Mouse (Mus musculus): Measurements from ENCODE around the gene Krt39. TPM values are rescaled to one million over a fixed set of nuclear protein-coding genes. Genes with fewer than 3 reads are reported as not detected.

Krt39 gene
- polyA plus RNA-seq, 1 experiment from 2014 or later, result not detected

GRCm38 (mm10) chr11:99494741-99495140 lies 26.4 kb downstream of the Krt39 start:
- Histone ChIP-seq H3K27me3 (ENCODE audit: insufficient read depth, poor library complexity, severe bottlenecking) (no peaks in the 10 kb centered on the region), H3K4me3 (no peak overlapping the region), H3K36me3 (no peaks in the 10 kb centered on the region), H3K27ac (no peak overlapping the region), H3K4me1 (peaks cover 6% of the 10 kb centered on the region), H3K9me3 (no peaks in the 10 kb centered on the region)
- no peak for DNase-seq (ENCODE audit: low spot score)
- WGBS, result 84% methylated on average over 4 of the region's 4 CpGs

DNA sequence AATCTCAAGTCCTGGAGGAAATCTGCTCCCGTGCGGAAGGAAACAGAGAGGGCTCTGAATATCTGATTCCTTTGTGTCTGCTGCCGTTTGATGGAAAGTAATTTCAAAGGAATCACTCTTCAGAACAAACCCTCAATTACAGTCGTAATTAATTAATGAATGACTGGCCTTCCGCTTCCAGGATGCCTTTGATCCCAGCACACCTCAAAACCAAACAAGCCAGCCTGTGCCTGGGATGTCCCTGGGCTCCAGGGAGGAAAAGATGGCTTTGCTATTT lies 27.6 kb downstream of the Krt39 start:
- WGBS, result 58% methylated on average over 5 of the region's 5 CpGs
- DNase-seq (ENCODE audit: low spot score), result no peak

GRCm38 (mm10) chr11:99492733-99493573 lies 28.2 kb downstream of the Krt39 start, which contains the start of gene Krt23:
Krt23 (minus strand) TSS chr11:99493137.
- WGBS, result 78% methylated on average over 22 of the region's 22 CpGs
- Histone ChIP-seq H3K27ac (no peak within 1 kb of the TSS), H3K9me3 (no peaks in the 10 kb centered on the region), H3K36me3 (no peaks in the 10 kb centered on the region), H3K27me3 (ENCODE audit: insufficient read depth, poor library complexity, severe bottlenecking) (no peaks in the 10 kb centered on the region), H3K4me1 (peaks cover 6% of the 10 kb centered on the region), H3K4me3 (no peak within 1 kb of the TSS)
- no peak for DNase-seq (ENCODE audit: low spot score)

More for the DNA sequence above, 27.6 kb downstream of the Krt39 start:
- Histone ChIP-seq H3K4me3 (no peak overlapping the region), H3K9me3 (no peaks in the 10 kb centered on the region), H3K36me3 (no peaks in the 10 kb centered on the region), H3K27ac (no peak overlapping the region), H3K27me3 (ENCODE audit: insufficient read depth, poor library complexity, severe bottlenecking) (no peaks in the 10 kb centered on the region), H3K4me1 (peaks cover 6% of the 10 kb centered on the region)

- peaks cover 6% of the 10 kb centered on the region for H3K4me1 ChIP-seq
- DNase-seq (ENCODE audit: low spot score), result no peak
- no peaks in the 10 kb centered on the region for H3K36me3 ChIP-seq
- no peaks in the 10 kb centered on the region for H3K27me3 ChIP-seq (ENCODE audit: insufficient read depth, poor library complexity, severe bottlenecking)
- 86% methylated on average over 8 of the region's 8 CpGs for WGBS
- H3K4me3 ChIP-seq, result no peak overlapping the region
- H3K9me3 ChIP-seq, result no peaks in the 10 kb centered on the region
- no peak overlapping the region for H3K27ac ChIP-seq
These were observed 30.1 kb downstream of the Krt39 start for GRCm38 (mm10) chr11:99491040-99491439.

- WGBS, result 56% methylated on average over 4 of the region's 4 CpGs
These were observed 30.5 kb downstream of the Krt39 start for GRCm38 (mm10) chr11:99490624-99491023.

DNA sequence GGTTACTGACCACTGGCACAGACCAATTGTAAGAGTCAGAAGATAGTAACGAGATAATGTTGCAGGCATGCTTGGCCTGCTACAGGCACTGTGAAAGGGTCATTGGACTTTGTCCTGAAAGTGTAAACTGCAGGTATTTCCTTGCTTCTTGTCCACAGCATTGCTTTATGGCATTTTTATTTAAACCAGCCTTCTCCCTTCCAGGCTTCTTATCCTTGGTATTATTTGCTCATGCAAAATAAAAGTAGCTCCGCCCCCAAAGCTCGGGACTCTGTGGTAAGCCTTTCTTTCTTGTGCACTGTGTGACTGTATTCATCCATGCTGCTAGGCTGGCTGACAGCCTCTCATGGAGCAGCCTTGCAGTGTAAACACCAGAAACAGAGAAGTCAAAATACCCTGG lies 31.9 kb downstream of the Krt39 start:
- no peak for DNase-seq (ENCODE audit: low spot score)
- H3K9me3 ChIP-seq, result no peaks in the 10 kb centered on the region
- no peaks in the 10 kb centered on the region; the same call in 1 of the 2 replicates for H3K27me3 ChIP-seq (ENCODE audit: insufficient read depth, poor library complexity, severe bottlenecking)
- peaks cover 6% of the 10 kb centered on the region for H3K4me1 ChIP-seq
- H3K4me3 ChIP-seq, result no peak overlapping the region
- H3K27ac ChIP-seq, result no peak overlapping the region
- no peaks in the 10 kb centered on the region for H3K36me3 ChIP-seq
- WGBS, result 70% methylated on average over 3 of the region's 3 CpGs

More at GRCm38 (mm10) chr11:99490624-99491023, 30.5 kb downstream of the Krt39 start:
- no peak overlapping the region for H3K27ac ChIP-seq
- peaks cover 6% of the 10 kb centered on the region for H3K4me1 ChIP-seq
- H3K4me3 ChIP-seq, result no peak overlapping the region
- no peaks in the 10 kb centered on the region for H3K9me3 ChIP-seq
- H3K36me3 ChIP-seq, result no peaks in the 10 kb centered on the region
- H3K27me3 ChIP-seq (ENCODE audit: insufficient read depth, poor library complexity, severe bottlenecking), result no peaks in the 10 kb centered on the region
- DNase-seq (ENCODE audit: low spot score), result no peak

GRCm38 (mm10) chr11:99474981-99475380 lies 46.2 kb downstream of the Krt39 start:
- WGBS, result 78% methylated on average over 3 of the region's 3 CpGs
- H3K9me3 ChIP-seq, result no peaks in the 10 kb centered on the region

DNA sequence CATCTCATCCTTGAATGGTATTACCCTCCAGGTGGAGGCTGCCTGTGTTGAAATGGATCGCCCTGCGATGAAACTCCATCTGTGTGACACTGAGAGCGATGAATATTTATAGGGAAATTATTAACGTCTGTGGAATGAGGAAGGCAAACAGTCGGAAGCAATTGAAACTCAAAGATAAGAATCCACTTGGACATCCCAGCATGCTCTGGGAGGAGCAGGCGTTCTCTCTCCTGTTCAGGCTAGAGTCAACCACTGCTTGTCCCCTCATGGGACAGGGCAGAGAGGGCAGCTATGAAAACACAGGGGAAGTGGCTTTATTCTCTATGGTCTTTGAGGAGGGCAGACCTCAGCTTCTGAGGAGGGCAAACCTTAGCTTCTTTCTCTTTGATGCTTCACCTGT lies 47.7 kb downstream of the Krt39 start:
- DNase-seq (ENCODE audit: low spot score), result no peak
- Histone ChIP-seq H3K4me1 (no peaks in the 10 kb centered on the region), H3K27me3 (ENCODE audit: insufficient read depth, poor library complexity, severe bottlenecking) (no peaks in the 10 kb centered on the region), H3K36me3 (no peaks in the 10 kb centered on the region), H3K9me3 (no peaks in the 10 kb centered on the region), H3K27ac (no peak overlapping the region), H3K4me3 (no peak overlapping the region)
- WGBS, result 78% methylated on average over 6 of the region's 6 CpGs

More at GRCm38 (mm10) chr11:99474981-99475380, 46.2 kb downstream of the Krt39 start:
- H3K27ac ChIP-seq, result no peak overlapping the region
- no peak for DNase-seq (ENCODE audit: low spot score)
- no peaks in the 10 kb centered on the region for H3K36me3 ChIP-seq
- H3K4me3 ChIP-seq, result no peak overlapping the region
- H3K4me1 ChIP-seq, result no peaks in the 10 kb centered on the region
- no peaks in the 10 kb centered on the region for H3K27me3 ChIP-seq (ENCODE audit: insufficient read depth, poor library complexity, severe bottlenecking)

DNA sequence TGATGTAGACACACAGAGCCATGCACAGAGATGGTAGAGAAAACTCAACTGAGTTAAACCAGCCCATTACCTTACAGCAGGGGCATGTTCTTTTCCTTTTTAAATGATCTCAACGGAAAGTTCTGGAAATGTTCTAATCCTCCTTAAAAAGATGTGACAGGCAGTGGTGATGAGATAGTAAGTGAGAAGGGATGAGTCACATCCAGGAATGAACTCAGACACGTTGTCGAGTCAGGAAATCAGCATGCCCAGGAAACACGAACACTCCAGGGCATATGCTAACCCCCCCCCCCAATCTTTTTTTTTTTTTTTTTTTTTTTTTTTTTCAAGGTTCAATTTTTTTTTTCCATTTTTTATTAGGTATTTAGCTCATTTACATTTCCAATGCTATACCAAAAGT lies 48.7 kb downstream of the Krt39 start:
- H3K4me1 ChIP-seq, result no peaks in the 10 kb centered on the region

GRCm38 (mm10) chr11:99471946-99472345 lies 49.2 kb downstream of the Krt39 start:
- no peak overlapping the region for H3K27ac ChIP-seq
- H3K4me1 ChIP-seq, result no peaks in the 10 kb centered on the region
- DNase-seq (ENCODE audit: low spot score), result no peak
- H3K27me3 ChIP-seq (ENCODE audit: insufficient read depth, poor library complexity, severe bottlenecking), result no peaks in the 10 kb centered on the region
- no peak overlapping the region for H3K4me3 ChIP-seq
- no peaks in the 10 kb centered on the region for H3K36me3 ChIP-seq
- no peaks in the 10 kb centered on the region for H3K9me3 ChIP-seq
- 86% methylated on average over 6 of the region's 6 CpGs for WGBS

More for the DNA sequence above, 48.7 kb downstream of the Krt39 start:
- H3K27me3 ChIP-seq (ENCODE audit: insufficient read depth, poor library complexity, severe bottlenecking), result no peaks in the 10 kb centered on the region
- no peak overlapping the region for H3K4me3 ChIP-seq
- 63% methylated on average over 4 of the region's 4 CpGs for WGBS
- H3K36me3 ChIP-seq, result no peaks in the 10 kb centered on the region
- H3K27ac ChIP-seq, result no peak overlapping the region
- no peak for DNase-seq (ENCODE audit: low spot score)
- H3K9me3 ChIP-seq, result no peaks in the 10 kb centered on the region

- Histone ChIP-seq H3K36me3 (no peaks in the 10 kb centered on the region), H3K4me3 (no peak overlapping the region), H3K9me3 (no peaks in the 10 kb centered on the region), H3K27ac (no peak overlapping the region), H3K27me3 (ENCODE audit: insufficient read depth, poor library complexity, severe bottlenecking) (no peaks in the 10 kb centered on the region), H3K4me1 (no peaks in the 10 kb centered on the region)
- DNase-seq (ENCODE audit: low spot score), result no peak
- WGBS, result 79% methylated on average over 4 of the region's 4 CpGs
These were observed 51.9 kb downstream of the Krt39 start for GRCm38 (mm10) chr11:99469228-99469627.

- Histone ChIP-seq H3K36me3 (no peaks in the 10 kb centered on the region), H3K27ac (no peak overlapping the region), H3K9me3 (no peaks in the 10 kb centered on the region), H3K4me3 (no peak overlapping the region), H3K4me1 (no peaks in the 10 kb centered on the region), H3K27me3 (ENCODE audit: insufficient read depth, poor library complexity, severe bottlenecking) (peaks cover 6% of the 10 kb centered on the region; the same call in 1 of the 2 replicates)
- no peak for DNase-seq (ENCODE audit: low spot score)
- 78% methylated on average over 11 of the region's 11 CpGs for WGBS
These were observed 52.6 kb downstream of the Krt39 start for GRCm38 (mm10) chr11:99468566-99468965.

- 27% methylated on average over 7 of the region's 7 CpGs for WGBS
- no peak for DNase-seq (ENCODE audit: low spot score)
These were observed 54.8 kb downstream of the Krt39 start for GRCm38 (mm10) chr11:99466316-99466715.

More at GRCm38 (mm10) chr11:99466316-99466715, 54.8 kb downstream of the Krt39 start:
- H3K36me3 ChIP-seq, result no peaks in the 10 kb centered on the region
- H3K4me1 ChIP-seq, result no peaks in the 10 kb centered on the region
- H3K27ac ChIP-seq, result no peak overlapping the region
- H3K4me3 ChIP-seq, result no peak overlapping the region
- no peaks in the 10 kb centered on the region for H3K9me3 ChIP-seq
- peaks cover 15% of the 10 kb centered on the region; the same call in 1 of the 2 replicates for H3K27me3 ChIP-seq (ENCODE audit: insufficient read depth, poor library complexity, severe bottlenecking)
